Mouse (Mus musculus): ENCODE data around the gene Pcx.

The Pcx gene

DNA sequence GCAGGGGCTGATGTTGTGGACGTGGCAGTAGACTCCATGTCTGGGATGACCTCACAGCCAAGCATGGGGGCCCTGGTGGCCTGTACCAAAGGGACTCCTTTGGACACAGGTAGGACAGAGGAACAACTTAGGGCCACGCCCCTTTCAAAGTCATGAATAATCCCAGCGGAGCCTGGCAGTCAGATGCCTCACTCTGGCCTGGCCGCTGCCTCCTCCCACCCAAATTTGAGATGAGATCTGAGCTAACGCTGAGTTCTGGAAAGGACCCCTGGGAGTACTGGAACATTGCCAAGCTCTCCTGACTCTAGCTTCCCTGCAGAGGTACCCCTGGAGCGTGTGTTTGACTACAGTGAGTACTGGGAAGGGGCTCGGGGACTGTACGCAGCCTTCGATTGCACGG, 109.2 kb downstream of the Pcx start:
- DNase-seq (ENCODE audit: low spot score in 2 of 2): no peak

DNA sequence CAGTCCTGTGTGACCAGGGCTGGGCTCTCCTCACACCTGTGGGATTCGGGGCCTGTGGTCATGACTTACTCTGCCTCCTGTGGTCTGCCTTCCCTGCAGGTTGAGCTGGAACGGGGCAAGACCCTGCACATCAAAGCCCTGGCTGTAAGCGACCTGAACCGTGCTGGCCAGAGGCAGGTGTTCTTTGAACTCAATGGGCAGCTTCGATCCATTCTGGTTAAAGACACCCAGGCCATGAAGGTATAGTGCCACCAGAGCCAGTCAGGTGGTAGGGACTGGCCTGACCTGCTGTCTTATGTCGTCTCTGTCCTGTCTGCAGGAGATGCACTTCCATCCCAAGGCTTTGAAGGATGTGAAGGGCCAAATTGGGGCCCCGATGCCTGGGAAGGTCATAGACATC, 110.4 kb downstream of the Pcx start:
- DNase-seq (ENCODE audit: low spot score in 2 of 2): no peak

- DNase-seq (ENCODE audit: low spot score in 2 of 2): no peak
These were observed 112.5 kb downstream of the Pcx start for GRCm38 (mm10) chr19:4622780-4623179.

- no peak for DNase-seq (ENCODE audit: low spot score in 2 of 2)
These were observed 113.1 kb downstream of the Pcx start for GRCm38 (mm10) chr19:4623419-4623818.

- DNase-seq (ENCODE audit: low spot score in 2 of 2): no peak
These were observed 113.7 kb downstream of the Pcx start for GRCm38 (mm10) chr19:4624006-4624405.

- DNase-seq (ENCODE audit: low spot score in 2 of 2): no peak
These were observed 114.3 kb downstream of the Pcx start for GRCm38 (mm10) chr19:4624406-4625178.

GRCm38 (mm10) chr19:4625179-4625828, 115.0 kb downstream of the Pcx start, which contains the start of gene Rce1:
Rce1 (minus strand) TSS chr19:4625641.
- peak; percentile 84 to 88 for DNase-seq (ENCODE audit: low spot score in 2 of 2)

GRCm38 (mm10) chr19:4625829-4626535, 115.7 kb downstream of the Pcx start:
- no peak for DNase-seq (ENCODE audit: low spot score in 2 of 2)

DNA sequence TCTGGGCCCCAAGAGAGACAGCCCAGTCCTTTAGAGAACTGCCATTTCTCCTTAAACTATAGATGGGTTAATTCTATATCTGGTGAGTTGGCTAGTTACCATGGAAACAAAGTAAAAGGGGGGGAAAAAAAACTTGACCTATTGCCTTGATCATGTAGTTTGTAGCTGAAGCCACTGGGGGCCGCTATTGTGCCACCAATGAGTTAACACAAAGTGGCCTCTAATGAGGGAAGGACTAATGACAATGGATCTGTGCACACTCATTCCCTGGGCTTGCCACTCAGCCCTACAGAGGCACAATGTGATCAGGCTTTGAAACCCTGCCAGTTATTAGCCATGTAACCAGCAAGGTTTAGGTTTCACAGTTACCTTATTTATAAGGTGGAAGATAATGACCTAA, 118.5 kb downstream of the Pcx start:
- peak; percentile 22 to 59 for DNase-seq (ENCODE audit: low spot score in 2 of 2)

- DNase-seq (ENCODE audit: low spot score in 2 of 2): no peak
These were observed 125.7 kb downstream of the Pcx start for GRCm38 (mm10) chr19:4635986-4636385.

GRCm38 (mm10) chr19:4644271-4644670, 134.0 kb downstream of the Pcx start:
- DNase-seq (ENCODE audit: low spot score in 2 of 2): no peak

DNA sequence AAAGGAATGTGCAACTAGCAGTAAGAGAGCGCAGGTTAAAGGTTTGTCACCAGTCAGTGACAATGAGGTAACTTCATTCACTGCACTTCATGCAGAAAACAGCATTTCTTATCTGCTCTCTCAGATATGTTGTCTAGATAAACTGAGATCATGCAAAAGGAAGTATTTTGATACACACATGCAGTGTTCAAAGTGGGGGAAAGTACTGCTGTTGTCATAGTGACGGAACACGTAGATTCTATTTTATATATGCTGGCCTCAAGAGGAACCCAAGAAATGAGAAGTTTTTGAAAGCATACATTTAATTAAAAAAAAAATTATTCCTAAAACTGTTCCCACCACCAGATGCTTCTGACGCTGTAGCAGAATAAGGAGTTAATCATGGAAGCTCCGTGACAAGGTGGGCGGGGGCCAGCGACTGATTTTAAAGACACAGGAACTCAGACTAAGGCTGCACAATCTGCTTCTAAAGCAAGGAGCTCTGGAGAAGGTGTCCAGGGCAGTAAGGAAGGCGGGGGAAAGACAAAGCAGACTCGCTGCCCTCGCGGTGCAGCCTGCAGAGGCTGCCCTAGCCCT, 136.7 kb downstream of the Pcx start:
- no peak for DNase-seq (ENCODE audit: low spot score in 2 of 2)

DNA sequence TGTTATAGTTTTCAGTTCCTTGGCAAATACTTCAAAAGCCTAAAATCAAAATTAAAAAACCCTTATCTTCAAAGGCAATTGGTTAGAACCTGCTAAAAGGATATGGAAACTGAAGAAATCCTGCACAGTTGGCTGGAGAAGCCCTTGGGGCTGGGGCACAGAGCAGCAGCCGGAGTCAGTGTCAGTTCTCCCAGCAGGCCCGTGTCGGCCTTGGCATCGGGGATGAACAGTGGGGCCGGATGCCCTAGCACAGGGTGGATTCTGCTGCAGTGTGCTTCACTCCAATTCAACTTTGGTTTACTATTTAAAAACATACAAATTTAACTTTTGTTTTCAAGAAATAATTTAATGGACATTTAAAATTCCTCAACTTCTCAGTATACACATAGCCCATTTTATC, 147.9 kb downstream of the Pcx start:
- DNase-seq (ENCODE audit: low spot score in 2 of 2): no peak

DNA sequence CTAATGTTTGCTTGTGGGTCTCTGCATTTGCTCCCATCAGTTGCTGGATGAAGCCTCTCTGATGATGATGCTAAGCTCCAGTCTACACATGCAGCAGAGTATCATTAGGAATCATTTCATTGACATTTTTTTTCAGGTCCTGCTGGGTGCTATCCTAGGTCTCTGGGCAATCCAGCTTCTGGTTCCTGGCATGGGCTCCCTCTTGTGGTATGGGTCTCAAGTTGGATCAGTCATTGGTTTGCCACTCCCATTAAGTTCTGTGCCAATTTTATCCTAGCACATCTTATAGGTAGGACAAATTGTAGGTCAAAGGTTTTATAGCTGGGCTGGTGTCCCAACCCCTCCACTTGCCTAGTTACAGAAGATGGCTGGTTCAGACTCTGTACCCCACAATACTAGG, 156.5 kb downstream of the Pcx start:
- no peak for DNase-seq (ENCODE audit: low spot score in 2 of 2)

- no peak for DNase-seq (ENCODE audit: low spot score in 2 of 2)
These were observed 160.5 kb downstream of the Pcx start for GRCm38 (mm10) chr19:4670776-4671175.

All from spleen, postnatal 36 days (tissue).